Mouse (Mus musculus): ENCODE data around the gene Ucn2. TPM values are rescaled to one million over a fixed set of nuclear protein-coding genes. Genes with fewer than 3 reads are reported as not detected.

The Ucn2 gene
- polyA plus RNA-seq, 1 experiment from 2014 or later: not detected

DNA sequence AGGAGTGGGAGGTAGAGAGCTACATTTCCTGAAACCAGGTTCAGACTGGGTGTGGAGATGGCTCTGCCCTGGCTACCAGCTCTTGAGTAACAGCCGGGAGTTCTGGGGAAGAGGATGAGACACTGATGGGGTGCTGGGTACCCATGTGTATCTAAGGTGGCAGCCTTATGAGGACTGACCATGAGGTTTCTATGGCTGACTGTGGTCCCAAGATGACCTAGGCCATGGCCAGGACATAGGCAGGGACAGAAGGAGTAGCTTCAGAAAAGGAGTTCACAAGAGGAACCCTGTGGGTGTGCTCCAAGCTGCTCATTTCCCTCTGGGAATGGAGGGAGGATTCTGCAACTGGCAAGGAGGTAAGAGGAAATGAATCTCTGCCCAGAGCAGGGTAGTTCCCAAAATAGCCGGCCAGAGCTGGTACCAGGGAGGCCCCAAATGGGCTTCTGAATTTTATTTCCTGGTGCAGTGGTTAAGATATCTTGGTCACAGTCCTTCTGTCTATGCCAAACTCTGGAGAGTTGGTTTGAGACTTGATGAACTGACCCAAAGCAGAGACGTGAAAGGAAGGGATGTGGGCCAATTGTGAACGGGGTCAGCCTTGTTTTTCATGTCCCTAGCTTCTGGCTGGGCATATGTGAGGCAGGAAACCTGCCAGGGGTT is 4.1 kb downstream of the Ucn2 start:
- ATAC-seq: no peak
- Histone ChIP-seq H3K4me1 (ENCODE audit: control insufficient read depth, insufficient read depth, low read length) (peaks cover 41% of the 10 kb centered on the region), H3K36me3 (ENCODE audit: control insufficient read depth, insufficient read depth, low read length) (no peaks in the 10 kb centered on the region), H3K27me3 (replicated peaks; ENCODE audit: control insufficient read depth, insufficient read depth, low read length) (no peaks in the 10 kb centered on the region), H3K4me2 (ENCODE audit: low read depth, low read length) (no peak overlapping the region), H3K9me3 (ENCODE audit: control insufficient read depth, low read length) (no peaks in the 10 kb centered on the region), H3K27ac (ENCODE audit: low read length) (peak overlapping the region; percentile 96; the same call in 1 of the 2 replicates), H3K9ac (ENCODE audit: low read depth, low read length) (no peak overlapping the region), H3K4me3 (ENCODE audit: low read length) (no peak overlapping the region)
- WGBS: 76% methylated on average over 4 of the region's 4 CpGs

DNA sequence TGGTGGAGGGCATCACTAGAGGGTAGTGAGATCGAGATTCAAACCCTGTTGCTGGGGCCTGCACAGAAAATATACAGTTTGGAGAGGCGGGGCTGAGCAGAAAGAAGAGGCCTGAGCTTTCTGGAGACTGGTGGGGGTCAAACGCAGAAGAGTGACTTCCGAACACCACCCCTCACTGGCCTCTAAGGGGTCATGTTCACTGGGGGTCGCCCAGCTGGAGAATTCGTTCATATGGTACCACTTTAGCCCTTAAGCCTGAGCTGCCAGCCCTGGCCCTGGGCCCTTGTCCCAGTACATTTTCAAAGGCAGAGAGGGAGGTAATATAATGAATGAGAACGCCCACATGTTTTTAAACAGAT is 4.6 kb downstream of the Ucn2 start:
- Histone ChIP-seq H3K9ac (ENCODE audit: low read depth, low read length) (no peak overlapping the region), H3K4me3 (ENCODE audit: low read length) (no peak overlapping the region), H3K4me1 (ENCODE audit: control insufficient read depth, insufficient read depth, low read length) (peaks cover 46% of the 10 kb centered on the region), H3K4me2 (ENCODE audit: low read depth, low read length) (0 out of 2 replicates have a peak overlapping the region, but pooled peaks have one; percentile 59), H3K27me3 (replicated peaks; ENCODE audit: control insufficient read depth, insufficient read depth, low read length) (no peaks in the 10 kb centered on the region), H3K36me3 (ENCODE audit: control insufficient read depth, insufficient read depth, low read length) (no peaks in the 10 kb centered on the region), H3K9me3 (ENCODE audit: control insufficient read depth, low read length) (no peaks in the 10 kb centered on the region), H3K27ac (ENCODE audit: low read length) (peak overlapping the region; percentile 96)
- WGBS: 81% methylated on average over 7 of the region's 7 CpGs
- no peak for ATAC-seq

DNA sequence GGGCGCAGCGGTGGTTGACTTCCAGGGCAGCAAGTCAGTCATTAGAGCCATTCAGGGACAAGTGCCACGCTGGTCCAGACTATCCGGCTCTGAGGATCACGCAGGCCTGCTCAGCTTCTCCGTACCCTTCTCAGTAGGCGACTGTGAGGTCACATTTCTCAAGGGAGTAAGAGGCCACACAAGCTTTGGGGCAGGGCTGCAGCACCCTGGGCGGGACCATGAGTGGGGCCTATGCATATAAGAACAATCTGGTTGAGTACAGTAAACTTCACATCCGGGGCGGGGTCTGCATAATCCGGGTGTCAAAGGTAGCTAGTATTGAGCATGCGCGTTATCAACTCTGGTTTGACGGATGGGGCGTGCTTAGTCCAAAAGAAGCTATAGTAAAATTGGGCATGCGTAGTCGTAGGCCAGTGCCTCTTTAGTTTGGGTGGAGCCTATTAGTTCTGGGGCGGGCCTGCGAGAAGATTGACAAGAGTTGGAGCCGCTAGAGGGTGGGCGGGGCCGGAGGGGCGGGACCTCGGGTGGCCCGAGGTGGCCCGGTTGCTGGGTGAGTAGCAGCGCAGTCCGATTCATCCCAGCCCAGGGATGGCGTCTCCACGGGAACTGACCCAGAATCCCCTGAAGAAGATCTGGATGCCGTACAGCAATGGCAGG is 5.7 kb downstream of the Ucn2 start, which contains the start of gene Pfkfb4:
Gene Pfkfb4 (plus strand): TSS at position 351 of the 657 bp plus-strand sequence.
- Histone ChIP-seq H3K4me2 (ENCODE audit: low read depth, low read length) (peak within 1 kb of the TSS; percentile 94), H3K9me3 (ENCODE audit: control insufficient read depth, low read length) (no peaks in the 10 kb centered on the region), H3K9ac (ENCODE audit: low read depth, low read length) (peak within 1 kb of the TSS; percentile 77), H3K27me3 (replicated peaks; ENCODE audit: control insufficient read depth, insufficient read depth, low read length) (no peaks in the 10 kb centered on the region), H3K36me3 (ENCODE audit: control insufficient read depth, insufficient read depth, low read length) (no peaks in the 10 kb centered on the region), H3K4me3 (ENCODE audit: low read length) (peak within 1 kb of the TSS; percentile 72), H3K27ac (ENCODE audit: low read length) (peak within 1 kb of the TSS; percentile 96), H3K4me1 (ENCODE audit: control insufficient read depth, insufficient read depth, low read length) (peaks cover 54% of the 10 kb centered on the region)
- 1% methylated on average over 31 of the region's 31 CpGs for WGBS
- ATAC-seq: peak; percentile 95

DNA sequence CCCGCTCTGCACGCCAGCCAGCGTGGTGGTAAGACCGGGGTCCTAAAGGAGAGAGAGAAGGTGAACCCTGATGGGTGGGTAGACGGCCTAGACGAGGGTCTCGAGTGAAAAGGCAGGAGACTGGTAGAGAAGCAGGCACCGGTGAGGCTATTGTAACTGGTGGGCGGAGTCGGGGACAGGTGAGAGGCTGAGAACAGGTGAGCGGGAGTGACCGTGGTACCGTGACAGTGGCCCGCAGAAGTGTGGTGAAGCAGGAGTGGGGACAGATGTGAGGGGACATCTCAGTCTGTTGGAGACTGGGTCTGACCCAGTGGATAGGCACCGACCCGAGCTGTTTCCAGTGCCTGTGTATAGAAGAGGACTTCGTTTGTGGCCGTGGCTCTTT is 6.3 kb downstream of the Ucn2 start:
- Histone ChIP-seq H3K9ac (ENCODE audit: low read depth, low read length) (peak overlapping the region; percentile 77), H3K4me3 (ENCODE audit: low read length) (peak overlapping the region; percentile 72), H3K4me1 (ENCODE audit: control insufficient read depth, insufficient read depth, low read length) (peaks cover 55% of the 10 kb centered on the region), H3K27ac (ENCODE audit: low read length) (peak overlapping the region; percentile 76), H3K36me3 (ENCODE audit: control insufficient read depth, insufficient read depth, low read length) (no peaks in the 10 kb centered on the region), H3K9me3 (ENCODE audit: control insufficient read depth, low read length) (no peaks in the 10 kb centered on the region), H3K27me3 (replicated peaks; ENCODE audit: control insufficient read depth, insufficient read depth, low read length) (no peaks in the 10 kb centered on the region), H3K4me2 (ENCODE audit: low read depth, low read length) (peak overlapping the region; percentile 94)
- ATAC-seq: peak; percentile 7
- WGBS: 9% methylated on average over 18 of the region's 18 CpGs

DNA sequence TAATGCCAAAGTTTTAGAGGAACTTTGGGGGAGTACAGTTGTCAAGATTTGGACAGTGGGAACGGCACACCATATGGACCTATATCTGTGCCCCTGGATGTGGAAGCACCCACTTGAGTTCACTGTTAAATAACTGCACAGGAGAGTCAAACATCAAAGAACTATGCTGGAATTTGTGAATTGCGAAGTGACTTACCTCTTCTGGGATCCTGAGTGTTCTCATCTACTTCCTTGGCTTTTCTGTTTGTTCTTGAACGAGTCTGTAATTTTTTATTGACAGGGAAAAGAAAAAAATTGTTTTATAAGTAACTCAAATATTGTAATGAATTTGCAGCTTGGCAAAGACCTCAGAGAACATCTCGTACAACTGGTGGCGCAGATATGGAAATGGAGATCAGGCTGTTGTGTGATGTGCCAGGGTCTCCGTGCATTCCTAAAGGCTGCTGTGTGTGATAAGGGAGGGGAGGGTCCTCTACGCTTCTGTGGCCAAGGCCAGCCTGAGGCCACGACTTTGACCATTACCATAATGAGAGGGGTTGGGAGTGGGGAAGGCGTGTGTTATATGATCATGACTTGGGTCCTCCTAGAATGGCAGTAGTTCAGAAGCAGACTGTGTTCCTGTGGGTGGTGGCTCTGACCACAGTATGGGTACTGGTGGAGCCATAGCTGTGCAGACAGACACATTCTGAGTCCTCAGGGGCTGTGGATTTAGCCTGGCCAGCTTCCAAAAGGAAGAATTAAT is 7.0 kb downstream of the Ucn2 start:
- H3K4me1 ChIP-seq (ENCODE audit: control insufficient read depth, insufficient read depth, low read length): peaks cover 53% of the 10 kb centered on the region
- H3K4me2 ChIP-seq (ENCODE audit: low read depth, low read length): peak overlapping the region; percentile 94
- H3K4me3 ChIP-seq (ENCODE audit: low read length): peak overlapping the region; percentile 72
- H3K9me3 ChIP-seq (ENCODE audit: control insufficient read depth, low read length): no peaks in the 10 kb centered on the region
- ATAC-seq: no peak
- no peaks in the 10 kb centered on the region for H3K36me3 ChIP-seq (ENCODE audit: control insufficient read depth, insufficient read depth, low read length)
- no peak overlapping the region for H3K27ac ChIP-seq (ENCODE audit: low read length)
- peak overlapping the region; percentile 77; the same call in 1 of the 2 replicates for H3K9ac ChIP-seq (ENCODE audit: low read depth, low read length)
- H3K27me3 ChIP-seq (replicated peaks; ENCODE audit: control insufficient read depth, insufficient read depth, low read length): no peaks in the 10 kb centered on the region
- WGBS: 69% methylated on average over 9 of the region's 9 CpGs

DNA sequence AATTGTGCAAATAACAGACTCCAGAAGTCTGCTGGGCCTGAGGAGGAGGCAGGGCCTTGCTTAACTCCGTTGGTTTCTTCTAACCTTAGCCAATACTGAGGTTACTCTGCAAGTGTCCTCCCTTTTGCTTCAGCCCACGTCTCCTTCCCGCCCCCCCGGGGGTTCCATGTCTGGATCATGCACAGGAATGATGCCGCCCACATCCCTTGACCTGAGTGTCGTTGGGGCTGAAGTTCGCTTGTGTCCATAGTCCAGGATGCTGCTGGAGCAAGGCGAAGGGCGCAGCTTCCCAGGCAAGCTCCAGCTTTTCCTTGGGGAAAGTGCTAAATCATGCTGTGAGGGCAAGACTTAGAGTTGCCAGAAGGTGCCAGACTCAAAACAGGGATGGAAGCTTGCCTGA is 10.6 kb downstream of the Ucn2 start:
- Histone ChIP-seq H3K4me1 (ENCODE audit: control insufficient read depth, insufficient read depth, low read length) (peaks cover 30% of the 10 kb centered on the region), H3K27ac (ENCODE audit: low read length) (peak overlapping the region; percentile 84), H3K27me3 (replicated peaks; ENCODE audit: control insufficient read depth, insufficient read depth, low read length) (no peaks in the 10 kb centered on the region), H3K4me3 (ENCODE audit: low read length) (no peak overlapping the region), H3K9ac (ENCODE audit: low read depth, low read length) (peak overlapping the region; percentile 4; the same call in 1 of the 2 replicates), H3K9me3 (ENCODE audit: control insufficient read depth, low read length) (no peaks in the 10 kb centered on the region), H3K4me2 (ENCODE audit: low read depth, low read length) (no peak overlapping the region), H3K36me3 (ENCODE audit: control insufficient read depth, insufficient read depth, low read length) (no peaks in the 10 kb centered on the region)
- 52% methylated on average over 9 of the region's 9 CpGs for WGBS
- no peak for ATAC-seq

DNA sequence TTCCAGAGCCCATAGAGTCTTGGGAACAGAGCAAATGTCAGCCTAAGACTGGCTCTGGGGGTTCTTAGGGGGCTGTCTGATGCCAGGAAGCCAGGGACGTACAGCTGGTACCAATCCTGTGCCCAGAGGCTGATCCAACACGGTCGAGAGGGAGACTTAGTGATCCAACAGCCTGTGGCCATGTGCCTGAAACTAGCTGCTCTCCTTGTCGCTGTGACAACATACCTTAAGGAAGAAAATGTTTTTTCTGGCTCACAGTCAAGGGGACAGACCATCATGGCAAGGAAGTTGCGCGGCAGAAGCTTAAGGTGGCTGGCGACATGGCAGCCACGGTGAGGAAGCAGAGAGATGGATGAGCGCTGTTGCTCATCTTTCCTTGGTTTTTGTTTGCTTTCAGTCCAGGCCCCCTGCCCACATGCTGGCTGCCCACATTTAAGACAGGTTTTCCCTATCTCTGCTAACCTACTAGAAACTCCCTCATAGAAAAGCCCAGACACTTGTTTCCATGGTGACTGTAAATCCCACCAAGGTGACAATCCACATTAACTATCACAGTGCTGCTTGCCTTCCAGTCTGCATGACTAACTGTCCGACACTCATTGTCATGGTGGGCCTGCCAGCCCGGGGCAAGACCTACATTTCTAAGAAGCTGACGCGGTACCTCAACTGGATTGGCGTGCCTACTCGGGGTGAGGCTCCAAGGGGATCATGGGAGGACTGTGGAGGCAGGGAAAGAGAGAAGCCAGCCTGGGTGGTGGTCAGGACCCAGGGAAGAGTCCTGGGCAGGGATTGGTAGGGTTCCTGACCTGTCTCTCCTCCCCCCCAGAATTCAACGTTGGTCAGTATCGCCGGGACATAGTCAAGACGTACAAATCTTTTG is 12.7 kb downstream of the Ucn2 start:
- H3K9me3 ChIP-seq (ENCODE audit: control insufficient read depth, low read length): no peaks in the 10 kb centered on the region
- no peaks in the 10 kb centered on the region for H3K27me3 ChIP-seq (replicated peaks; ENCODE audit: control insufficient read depth, insufficient read depth, low read length)
- 83% methylated on average over 19 of the region's 19 CpGs for WGBS
- H3K9ac ChIP-seq (ENCODE audit: low read depth, low read length): no peak overlapping the region; the same call in 1 of the 2 replicates
- no peak overlapping the region for H3K4me2 ChIP-seq (ENCODE audit: low read depth, low read length)
- no peaks in the 10 kb centered on the region for H3K36me3 ChIP-seq (ENCODE audit: control insufficient read depth, insufficient read depth, low read length)
- peaks cover 22% of the 10 kb centered on the region for H3K4me1 ChIP-seq (ENCODE audit: control insufficient read depth, insufficient read depth, low read length)
- 0 out of 2 replicates have a peak overlapping the region, but pooled peaks have one; percentile 4 for H3K27ac ChIP-seq (ENCODE audit: low read length)
- H3K4me3 ChIP-seq (ENCODE audit: low read length): no peak overlapping the region
- no peak for ATAC-seq

DNA sequence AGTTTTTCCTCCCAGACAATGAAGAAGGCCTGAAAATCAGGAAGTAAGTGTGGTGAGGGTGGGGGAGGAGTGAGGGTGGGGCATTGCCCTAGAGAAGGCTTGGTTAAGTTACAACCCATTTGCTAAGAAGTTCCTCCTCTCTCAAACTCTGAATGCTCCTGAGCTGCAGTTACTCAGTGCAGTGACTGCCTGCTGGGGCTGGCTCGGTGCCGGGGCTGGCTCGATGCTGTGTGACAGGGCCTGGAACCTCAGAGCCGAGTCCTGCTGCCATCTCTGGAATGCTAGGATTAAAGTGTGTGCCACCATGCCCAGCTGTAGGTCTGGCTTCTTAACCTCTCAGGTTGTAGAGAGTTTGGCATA is 13.3 kb downstream of the Ucn2 start:
- 81% methylated on average over 4 of the region's 4 CpGs for WGBS
- Histone ChIP-seq H3K36me3 (ENCODE audit: control insufficient read depth, insufficient read depth, low read length) (no peaks in the 10 kb centered on the region), H3K4me3 (ENCODE audit: low read length) (no peak overlapping the region), H3K4me1 (ENCODE audit: control insufficient read depth, insufficient read depth, low read length) (peaks cover 22% of the 10 kb centered on the region), H3K9ac (ENCODE audit: low read depth, low read length) (peak overlapping the region; percentile 42; the same call in 1 of the 2 replicates), H3K4me2 (ENCODE audit: low read depth, low read length) (no peak overlapping the region), H3K9me3 (ENCODE audit: control insufficient read depth, low read length) (no peaks in the 10 kb centered on the region), H3K27me3 (replicated peaks; ENCODE audit: control insufficient read depth, insufficient read depth, low read length) (no peaks in the 10 kb centered on the region), H3K27ac (ENCODE audit: low read length) (0 out of 2 replicates have a peak overlapping the region, but pooled peaks have one; percentile 4)
- ATAC-seq: no peak
